Mouse (Mus musculus): ENCODE results near the gene Chchd1. TPM values are rescaled to one million over a fixed set of nuclear protein-coding genes. Genes with fewer than 3 reads are reported as not detected.
"Not testable (repeated sequence)": the region's sequence is repeated elsewhere in the genome, so short reads cannot be mapped to it uniquely, and the experiment has no call there.

Gene Chchd1
- total RNA-seq, 2 experiments from 2014 or later: 110 to 119 TPM

DNA sequence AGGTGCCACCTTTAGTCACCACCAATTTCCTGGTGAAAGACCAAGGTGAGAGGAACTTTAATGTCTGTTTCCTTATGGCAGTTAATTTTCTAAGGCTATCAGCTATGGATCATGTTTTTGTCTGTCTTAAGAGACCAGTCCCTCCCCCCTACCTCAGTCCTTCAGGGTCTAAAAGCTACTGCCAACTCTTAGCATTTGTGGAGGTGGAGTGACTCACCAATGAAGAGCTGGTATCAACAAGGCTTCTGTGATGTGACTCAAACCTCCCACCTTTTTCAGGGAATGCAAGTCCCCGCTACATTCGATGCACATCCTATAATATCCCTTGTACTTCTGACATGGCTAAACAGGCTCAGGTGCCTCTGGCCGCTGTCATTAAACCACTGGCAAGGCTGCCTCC is 16.2 kb upstream of the Chchd1 start:
- no peak for DNase-seq

DNA sequence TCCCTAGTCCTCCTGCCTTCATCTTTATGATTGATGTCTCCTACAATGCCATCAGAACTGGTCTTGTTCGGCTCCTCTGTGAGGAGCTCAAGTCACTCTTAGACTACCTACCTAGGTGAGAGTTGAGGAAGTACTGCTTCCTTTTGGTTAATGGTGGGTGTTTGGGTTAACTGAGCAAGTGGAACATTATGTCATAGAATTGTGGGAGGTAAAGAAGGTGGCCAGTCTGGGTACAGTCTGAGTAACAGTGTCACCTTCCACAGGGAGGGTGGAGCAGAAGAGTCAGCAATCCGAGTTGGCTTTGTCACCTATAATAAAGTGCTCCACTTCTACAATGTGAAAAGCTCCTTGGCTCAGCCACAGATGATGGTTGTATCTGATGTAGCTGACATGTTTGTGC is 13.8 kb upstream of the Chchd1 start:
- DNase-seq: no peak

DNA sequence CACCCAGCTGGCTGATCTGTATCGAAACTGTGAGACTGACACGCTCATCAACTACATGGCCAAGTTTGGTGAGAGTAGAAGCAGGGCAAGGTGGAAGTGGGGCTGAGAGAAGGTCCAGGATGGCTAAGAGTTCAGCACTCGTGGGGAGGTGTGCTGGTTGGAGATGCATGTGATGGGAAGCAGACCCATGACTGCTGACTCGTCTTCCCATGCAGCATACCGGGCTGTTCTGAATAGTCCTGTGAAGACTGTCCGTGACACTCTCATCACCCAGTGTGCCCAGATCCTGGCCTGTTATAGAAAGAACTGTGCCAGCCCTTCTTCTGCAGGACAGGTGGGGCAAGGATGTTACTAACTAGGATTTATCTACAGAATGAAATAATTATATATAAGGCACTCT is 11.0 kb upstream of the Chchd1 start:
- no peak for DNase-seq

DNA sequence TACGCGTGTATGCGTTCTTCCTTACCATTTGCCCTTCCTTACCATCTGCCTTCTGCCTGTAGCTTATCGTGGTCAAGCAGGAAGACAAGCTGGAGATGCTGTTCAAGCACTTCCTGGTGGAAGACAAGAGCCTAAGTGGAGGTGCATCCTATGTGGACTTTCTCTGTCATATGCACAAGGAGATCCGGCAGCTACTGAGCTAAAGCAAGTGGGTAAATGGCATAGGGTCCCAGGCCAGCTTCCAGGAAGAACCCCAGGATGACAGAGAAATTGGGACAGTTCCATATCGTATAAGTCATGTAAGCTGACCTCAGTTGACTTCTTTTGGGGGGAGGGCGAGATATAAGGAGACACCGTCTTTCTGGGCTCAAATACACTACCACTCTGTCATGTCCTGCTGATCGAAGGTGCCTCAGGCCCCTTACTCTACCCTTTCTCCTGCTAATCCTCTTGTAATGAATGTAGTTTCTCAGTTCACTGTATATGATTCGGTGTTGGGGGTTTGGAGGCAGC is 9.2 kb upstream of the Chchd1 start:
- no peak for DNase-seq

DNA sequence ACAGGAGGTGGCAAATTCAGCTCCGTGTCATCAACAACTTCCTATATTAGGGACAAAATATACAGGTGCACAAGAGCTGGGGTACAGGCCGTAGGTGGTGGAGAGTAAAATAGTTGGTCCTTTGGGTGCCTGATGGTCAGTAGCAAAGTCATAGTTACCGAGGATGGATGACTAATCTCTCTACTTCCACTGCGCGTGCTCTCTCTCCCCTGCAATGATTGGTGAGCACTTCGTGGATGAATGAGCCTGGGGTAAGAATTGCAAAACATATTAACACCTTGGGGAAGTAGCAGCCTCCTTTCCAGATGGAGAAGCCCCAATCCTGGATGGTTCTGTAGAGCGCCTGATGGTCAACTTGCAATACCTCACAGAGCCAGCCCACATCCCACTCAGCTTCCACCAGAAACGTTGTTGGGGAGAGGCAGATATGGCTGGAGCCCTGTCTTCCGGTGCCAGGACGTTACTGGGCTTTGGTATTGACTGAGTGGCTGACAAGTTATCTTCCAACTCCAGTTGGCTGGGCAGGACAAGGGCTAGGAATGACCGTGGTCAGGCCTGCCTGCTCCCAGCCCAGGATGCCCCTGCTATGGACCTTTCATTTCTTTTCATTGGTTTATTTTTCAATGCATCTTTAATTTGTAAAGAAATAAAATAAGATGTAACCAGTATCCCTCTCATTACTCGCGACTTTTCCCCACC is 8.5 kb upstream of the Chchd1 start:
- no peak for DNase-seq

DNA sequence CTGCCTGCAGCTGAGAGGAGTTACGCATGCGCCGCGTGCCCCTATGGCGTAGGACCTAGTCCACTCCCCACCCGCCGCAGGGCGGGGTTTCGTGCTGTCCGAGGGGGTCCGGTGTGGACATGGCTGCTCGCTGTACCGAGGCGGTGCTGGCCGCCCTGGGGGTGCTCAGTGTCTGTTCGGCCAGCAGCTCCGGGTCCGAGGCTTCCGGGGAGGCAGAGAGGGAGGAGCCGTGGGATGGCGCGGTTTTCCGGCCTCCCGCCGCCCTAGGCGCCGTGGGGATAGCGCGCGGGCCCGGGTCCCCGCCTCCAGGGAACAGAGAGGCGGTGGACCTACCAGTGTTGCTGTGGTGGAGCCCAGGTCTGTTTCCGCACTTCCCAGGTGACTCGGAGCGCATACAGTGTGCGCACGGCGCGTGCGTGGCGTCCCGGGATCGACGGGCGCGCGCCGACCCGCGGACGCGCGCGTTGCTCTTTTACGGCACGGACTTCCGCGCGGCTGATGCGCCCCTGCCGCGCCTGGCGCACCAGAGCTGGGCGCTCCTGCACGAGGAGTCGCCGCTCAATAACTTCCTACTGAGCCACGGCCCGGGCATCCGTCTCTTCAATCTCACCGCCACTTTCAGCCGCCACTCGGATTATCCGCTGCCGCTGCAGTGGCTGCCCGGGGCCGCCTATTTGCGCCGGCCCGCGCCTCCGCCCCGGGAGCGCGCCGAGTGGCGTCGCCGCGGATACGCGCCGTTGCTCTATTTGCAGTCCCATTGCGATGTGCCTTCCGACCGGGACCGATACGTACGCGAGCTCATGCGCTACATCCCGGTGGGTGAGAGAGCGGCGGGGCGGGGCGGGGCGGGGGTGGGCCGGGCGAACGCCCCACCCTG is 7.7 kb upstream of the Chchd1 start, which contains the start of gene Fut11:
Gene Fut11 (plus strand): TSS at position 85 of the 877 bp plus-strand sequence.
- peak; percentile 85 for DNase-seq

DNA sequence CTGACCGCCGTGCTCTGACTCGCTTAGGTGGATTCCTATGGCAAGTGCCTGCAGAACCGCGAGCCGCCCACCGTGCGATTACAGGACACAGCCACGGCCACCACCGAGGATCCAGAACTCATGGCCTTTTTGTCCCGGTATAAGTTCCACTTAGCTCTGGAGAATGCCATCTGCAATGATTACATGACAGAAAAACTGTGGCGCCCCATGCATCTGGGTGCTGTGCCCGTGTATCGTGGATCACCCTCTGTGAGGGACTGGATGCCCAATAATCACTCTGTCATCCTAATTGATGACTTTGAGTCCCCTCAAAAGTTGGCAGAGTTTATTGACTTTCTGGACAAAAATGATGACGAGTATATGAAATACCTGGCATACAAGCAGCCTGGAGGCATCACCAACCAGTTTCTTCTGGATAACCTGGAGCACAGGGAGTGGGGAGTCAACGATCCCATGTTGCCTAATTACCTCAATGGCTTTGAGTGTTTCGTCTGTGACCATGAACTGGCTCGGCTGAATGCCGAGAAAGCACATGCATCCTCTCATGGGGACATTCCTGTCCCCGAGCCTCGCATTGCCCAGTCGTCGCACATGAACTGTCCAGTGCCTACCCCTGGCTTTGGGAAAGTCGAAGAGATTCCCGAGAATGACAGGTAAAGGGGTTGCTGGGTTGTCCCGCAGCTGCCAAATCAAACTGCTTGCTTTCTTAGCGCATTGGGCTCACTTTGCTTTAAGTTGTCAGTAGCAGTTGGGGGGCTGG is 6.9 kb upstream of the Chchd1 start:
- no peak for DNase-seq

DNA sequence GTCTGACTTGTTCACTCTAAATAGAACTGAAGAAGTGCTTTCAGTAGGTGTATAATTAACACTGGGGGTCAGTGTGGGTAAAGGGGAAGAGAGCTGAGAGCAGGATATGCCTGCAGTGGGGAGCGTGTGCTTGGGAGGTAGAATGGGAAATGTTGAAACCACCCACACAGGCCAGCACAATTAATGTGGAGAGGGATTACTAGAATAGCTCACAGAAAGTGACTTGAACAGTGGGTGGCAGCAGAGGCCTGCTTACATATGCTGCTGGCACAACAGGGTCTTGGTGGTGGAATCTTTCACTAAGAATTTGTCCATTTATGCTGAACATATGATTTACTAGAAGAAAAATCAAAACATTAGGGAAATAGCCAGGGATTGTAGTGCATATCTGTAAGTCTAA is 5.8 kb upstream of the Chchd1 start:
- DNase-seq: peak; percentile 27

DNA sequence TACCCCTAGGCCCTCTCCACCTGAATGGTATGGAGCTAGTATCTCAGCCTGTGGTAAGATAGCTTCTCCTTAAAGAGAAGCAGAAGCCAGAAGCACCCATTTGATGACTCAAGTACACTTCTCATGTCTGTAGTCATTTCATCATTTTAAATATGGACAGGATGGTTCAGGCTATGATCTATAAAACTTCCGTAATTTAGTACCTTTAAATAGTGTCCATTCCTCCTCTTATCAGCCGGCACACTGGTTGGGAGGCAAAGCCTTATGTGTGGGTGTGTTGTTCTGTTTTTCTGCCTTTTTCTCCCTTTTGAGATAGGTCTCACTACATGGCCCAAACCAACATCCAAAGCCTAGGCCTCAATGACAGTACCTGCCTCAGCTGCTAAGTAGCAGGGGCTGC is 4.3 kb upstream of the Chchd1 start:
- DNase-seq: no peak

DNA sequence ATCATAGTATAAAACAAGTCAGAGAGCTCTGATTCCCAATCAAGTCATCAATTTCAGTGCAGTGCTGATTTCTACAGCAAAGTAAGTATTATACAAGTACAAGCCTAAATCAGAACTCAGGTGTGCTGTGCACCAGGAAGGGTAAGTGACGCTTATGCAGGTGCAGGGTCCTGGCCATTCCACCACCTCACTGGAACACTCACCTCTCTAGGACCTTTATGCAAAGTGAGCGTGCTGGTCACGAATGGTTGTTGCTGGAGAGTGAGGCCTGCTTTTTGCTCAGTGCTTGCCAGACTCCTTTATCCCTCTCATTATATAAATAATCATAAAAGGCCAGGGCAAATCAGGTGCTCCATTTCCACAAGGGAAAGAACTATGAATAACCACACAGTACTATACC is 2.4 kb upstream of the Chchd1 start:
- DNase-seq: no peak

DNA sequence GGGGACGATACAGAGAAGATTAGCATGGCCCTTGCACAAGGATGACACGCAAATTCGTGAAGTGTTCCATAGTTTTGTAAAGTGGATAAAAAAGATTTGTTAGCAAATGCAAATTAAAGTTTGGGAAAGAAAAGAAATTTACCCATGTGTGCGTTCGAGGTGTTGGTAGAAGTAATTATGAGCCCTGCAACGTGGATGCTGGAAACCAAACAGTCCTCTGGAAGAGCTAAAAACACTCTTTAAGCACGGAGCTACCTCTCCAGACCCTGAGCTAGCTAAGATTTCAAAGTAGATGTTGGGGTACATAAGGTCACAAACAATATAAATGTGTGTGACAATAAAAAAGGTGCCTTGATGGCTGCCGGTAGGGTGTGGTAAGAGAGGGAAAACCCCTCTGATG is 1.3 kb upstream of the Chchd1 start:
- no peak for DNase-seq

DNA sequence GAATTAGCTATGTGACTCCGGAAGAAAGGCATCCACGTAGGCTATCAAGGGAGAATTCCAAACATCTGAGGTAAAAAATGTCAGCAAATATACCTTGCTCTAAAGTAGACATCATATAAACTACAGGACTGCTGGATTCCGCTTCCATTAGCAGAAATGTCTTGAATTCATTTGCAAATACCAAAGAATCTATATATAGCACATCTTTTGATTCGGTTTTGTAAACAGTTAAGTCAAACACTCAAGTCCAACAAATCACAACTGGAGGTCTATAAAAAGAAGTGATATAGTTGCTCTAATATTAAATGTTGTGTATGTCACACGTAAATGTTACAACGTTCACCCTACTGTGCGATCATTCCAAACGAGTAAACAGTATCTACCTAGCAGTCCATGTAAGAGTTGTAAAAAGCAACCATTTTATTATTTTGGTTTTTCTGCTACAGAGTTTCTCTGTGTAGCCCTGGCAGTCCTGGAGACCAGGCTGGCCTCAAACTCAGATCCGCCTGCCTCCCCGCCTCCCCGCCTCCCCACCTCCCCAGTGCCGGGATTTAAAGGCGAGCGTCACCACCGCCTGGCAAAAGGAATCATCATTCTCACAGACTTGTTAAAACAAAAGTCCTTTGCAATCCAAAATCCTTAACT is 588 bp upstream of the Chchd1 start:
- no peak for DNase-seq

DNA sequence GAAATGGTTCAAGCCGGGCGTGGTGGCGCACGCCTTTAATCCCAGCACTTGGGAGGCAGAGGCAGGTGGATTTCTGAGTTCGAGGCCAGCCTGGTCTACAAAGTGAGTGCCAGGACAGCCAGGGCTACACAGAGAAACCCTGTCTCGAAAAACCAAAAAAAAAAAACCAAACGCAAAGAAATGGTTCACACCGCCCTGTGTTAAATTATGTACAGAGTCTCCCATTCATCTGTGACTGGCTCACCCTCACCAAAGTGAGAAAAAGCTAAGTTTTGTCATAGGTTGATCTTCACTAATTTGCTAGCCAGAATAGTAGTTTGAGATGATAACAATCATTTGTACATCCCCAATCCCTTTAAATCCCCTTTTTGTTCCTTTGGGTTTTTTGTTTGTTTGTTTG is 655 bp downstream of the Chchd1 start:
- not testable (repeated sequence) for DNase-seq

DNA sequence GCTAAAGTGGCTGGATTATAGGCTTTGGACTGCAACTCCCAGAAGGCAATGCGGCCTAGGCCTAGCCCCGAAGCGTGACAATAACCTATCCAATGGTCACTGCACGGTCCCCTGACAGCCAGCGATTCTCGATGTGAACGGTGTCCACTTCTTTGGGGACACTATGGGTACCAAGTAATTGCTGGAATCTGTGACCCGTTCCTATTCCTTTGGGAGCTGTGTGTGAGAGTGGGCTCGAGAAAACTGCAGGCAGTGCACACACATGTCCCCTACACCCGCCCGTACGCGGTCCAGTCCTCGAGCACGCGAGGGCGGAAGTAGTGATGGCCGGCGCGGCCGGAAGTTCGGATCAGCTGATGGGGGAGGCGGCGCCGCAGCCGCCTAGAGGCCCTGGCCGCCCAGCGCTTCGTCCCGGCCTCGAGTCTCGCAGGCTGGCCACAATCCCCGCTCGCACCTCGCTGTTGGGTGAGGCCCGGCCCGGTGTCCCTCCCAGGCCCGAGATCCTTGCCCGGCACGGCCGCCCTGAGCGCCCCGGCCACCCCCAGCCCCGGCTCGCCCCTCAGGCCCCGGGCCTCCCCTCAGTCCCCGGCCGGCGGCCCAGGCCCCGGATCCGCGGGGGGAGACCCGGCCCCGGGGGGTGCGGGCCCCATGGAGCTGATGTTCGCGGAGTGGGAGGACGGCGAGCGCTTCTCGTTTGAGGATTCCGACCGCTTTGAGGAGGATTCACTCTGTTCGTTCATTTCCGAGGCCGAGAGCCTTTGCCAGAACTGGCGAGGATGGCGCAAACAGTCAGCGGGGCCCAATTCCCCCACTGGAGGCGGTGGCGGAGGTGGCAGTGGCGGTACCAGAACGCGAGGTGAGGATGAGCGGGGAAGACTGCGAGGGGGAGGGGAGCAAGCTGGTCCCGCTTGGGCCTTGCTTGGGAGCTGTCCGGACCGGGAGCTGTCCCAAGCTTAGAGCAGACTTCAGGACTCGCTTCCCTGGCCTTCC is 4.7 kb downstream of the Chchd1 start, which contains the start of gene Zswim8:
Gene Zswim8 (plus strand): TSS at position 352 of the 990 bp plus-strand sequence.
- DNase-seq: peak; percentile 89

DNA sequence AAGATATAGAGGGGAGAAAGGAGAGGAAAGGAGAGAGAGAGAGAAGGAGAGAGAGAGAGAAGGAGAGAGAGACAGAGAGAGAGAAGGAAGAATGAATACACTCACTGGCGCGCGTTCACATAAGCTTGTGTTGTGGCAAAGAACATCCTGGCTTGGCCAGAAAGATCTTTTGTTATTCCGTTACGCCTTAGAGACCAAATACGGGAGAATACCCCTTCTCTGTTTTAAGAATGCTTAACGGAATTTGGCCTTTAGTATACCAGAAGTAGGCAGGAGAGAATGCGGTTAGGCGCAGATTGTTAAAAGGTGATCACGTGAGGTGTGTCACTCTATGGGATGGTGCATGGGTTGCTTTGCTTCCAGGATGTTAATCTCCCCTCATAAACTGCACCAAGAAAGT is 5.4 kb downstream of the Chchd1 start:
- DNase-seq: no peak

DNA sequence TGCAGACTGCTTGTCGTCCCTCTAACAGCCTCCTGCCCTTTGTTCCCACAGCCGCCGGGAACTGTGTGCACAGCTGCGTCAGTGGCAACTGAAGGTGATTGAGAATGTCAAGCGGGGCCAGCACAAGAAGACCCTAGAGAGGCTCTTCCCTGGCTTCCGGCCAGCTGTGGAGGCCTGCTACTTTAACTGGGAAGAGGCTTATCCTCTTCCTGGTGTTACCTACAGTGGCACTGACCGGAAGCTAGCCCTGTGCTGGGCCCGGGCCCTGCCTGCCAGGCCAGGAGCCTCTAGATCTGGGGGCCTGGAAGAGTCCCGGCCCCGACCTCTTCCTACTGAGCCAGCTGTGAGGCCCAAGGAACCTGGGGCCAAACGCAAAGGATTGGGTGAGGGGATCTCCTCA is 11.0 kb downstream of the Chchd1 start:
- DNase-seq: no peak

DNA sequence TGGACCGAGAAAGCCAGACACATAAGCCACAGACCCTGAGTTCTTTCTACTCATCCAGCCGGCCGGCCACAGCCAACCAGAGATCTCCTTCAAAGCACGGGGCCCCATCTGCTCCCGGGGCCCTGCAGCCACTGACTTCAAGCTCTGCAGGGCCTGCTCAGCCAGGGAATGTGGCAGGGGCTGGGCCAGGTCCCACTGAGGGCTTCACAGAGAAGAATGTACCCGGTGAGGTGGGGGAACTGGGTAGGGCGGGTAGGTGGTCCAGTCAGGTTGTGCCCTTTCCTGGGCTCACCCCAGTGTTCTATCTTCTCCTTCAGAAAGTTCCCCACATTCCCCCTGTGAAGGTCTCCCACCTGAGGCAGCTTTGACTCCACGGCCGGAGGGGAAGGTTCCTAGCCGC is 15.6 kb downstream of the Chchd1 start:
- DNase-seq: no peak

DNA sequence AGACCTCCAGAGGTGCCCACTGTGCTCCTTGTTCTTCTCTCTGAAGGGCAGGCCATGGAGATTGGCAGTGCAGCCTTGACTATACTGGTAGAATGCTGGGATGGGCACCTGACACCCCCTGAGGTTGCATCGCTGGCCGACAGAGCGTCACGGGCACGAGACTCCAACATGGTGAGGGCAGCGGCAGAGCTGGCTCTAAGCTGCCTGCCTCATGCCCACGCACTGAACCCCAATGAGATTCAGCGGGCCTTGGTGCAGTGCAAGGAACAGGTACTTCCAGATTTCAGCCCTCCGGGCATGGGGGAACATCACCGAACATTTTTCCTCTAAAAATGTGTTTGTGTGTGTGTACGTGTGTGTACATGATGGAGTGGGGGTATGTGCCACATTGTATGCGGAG is 17.0 kb downstream of the Chchd1 start:
- no peak for DNase-seq

DNA sequence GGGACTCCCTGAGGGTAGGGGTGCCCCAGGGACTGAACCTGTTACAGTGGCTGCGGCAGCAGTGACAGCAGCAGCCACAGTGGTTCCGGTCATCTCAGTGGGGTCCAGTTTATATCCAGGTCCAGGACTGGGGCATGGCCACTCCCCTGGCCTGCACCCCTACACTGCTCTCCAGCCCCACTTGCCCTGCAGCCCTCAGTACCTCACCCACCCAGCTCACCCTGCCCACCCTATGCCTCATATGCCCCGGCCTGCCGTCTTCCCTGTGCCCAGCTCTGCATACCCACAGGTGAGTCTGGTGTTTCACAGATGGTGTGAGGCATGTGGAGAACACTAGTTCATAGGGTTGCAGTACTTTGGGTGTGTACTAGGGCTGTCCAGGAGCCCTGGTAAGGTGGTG is 18.6 kb downstream of the Chchd1 start:
- no peak for DNase-seq

DNA sequence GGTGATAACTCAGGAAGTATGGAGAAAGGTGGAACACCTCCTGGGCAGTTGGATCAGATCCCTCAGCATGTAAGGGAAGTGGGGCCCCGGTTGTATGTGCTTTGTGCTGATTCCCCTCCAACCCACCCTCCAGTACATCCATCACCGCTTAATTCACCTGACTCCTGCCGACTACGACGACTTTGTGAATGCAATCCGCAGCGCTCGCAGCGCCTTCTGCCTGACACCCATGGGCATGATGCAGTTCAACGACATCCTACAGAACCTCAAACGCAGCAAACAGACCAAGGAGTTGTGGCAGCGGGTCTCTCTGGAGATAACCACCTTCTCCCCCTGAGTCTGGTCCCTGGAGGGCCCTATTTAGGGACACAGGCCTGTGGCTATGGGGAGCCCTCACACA is 20.2 kb downstream of the Chchd1 start:
- DNase-seq: no peak

DNA sequence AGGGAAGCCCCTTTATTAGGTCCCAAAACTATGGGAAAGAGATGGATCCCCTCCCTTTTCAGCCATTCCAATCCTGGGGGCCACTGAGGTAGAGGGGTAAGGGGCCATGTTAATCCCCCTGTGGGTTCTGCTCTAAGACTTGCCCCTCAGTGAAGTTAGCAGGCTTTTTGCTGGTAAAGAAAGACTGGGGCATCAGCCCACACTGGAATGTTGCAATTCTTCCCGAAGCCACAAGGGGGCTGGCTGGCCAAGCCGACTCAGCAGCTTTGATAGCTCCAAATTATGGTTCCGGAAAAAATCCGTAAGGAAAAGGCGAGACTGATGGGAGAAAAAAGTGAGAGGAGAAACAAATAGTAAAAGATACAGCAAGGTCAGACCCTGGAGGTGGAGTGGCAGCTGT is 21.2 kb downstream of the Chchd1 start:
- DNase-seq: peak; percentile 46

Measured in gastrocnemius, postnatal 25 days (tissue).